Mouse (Mus musculus): Measurements from ENCODE around the gene Pkp3.
A peak's percentile ranks its signal among the peaks of the same experiment; 100 is the strongest.
"Not testable (repeated sequence)": the region's sequence is repeated elsewhere in the genome, so short reads cannot be mapped to it uniquely, and the experiment has no call there.

The Pkp3 gene

DNA sequence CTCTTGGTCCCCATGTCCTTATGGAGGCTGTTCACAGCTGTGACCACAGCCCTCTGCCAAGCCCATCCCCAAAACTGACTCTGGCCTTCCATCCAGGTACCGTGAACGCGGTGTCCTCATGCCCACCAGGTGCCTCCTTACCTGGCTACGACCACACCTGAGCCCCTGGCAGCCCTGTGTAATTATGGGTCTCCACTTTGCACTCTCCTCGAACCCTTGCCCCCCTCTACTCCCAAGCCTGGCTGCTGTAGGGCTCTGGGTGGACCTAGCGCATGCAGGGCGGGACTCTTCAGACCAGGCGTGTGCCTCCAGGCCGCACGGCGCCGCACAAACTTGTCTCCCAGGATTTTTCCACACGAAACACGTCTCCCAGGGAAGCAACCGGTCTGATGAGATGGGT is at the start of gene Pkp3:
Gene Pkp3 (plus strand): TSS at position 378 of the 400 bp plus-strand sequence.
- DNase-seq, result no peak

DNA sequence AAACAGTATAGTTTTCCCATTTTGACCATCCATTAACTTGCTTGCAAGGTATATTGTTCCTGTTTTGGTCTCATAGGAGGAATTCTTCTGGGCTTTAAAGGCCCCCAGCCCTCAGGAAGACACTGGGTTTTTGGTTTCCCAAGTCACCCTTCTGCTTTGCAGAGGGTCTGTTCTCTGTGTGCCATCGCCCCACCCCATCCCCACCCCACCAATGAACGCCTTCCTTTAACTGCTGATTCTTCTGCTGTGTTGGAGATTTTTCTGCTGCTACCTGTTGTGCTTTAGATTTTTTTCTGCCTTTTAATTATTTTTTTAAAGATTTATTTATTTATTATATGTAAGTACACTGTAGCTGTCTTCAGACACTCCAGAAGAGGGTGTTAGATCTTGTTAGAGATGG is 49.2 kb upstream of the Pkp3 start, which contains the start of gene Gm17387:
Gene Gm17387 (plus strand): TSS at position 301 of the 400 bp plus-strand sequence.
- DNase-seq, result no peak

DNA sequence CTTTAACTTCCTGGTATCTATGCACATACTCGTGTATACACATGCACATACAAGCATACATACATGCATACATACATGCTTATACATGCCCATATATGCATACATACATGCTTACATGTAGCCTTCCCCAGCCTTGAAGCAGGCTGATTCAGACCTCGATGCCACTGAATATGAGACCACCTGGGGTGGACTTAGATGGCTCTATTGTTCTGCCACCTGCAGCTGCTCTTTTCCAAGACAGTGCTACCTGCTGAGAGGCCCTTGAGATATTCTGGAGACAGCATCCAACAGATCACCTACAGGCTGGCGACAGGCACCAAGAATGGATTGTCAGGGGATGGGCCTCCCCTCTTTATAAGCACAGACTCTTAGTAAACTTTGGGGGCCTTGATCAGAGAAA is 47.6 kb upstream of the Pkp3 start:
- no peak for DNase-seq

DNA sequence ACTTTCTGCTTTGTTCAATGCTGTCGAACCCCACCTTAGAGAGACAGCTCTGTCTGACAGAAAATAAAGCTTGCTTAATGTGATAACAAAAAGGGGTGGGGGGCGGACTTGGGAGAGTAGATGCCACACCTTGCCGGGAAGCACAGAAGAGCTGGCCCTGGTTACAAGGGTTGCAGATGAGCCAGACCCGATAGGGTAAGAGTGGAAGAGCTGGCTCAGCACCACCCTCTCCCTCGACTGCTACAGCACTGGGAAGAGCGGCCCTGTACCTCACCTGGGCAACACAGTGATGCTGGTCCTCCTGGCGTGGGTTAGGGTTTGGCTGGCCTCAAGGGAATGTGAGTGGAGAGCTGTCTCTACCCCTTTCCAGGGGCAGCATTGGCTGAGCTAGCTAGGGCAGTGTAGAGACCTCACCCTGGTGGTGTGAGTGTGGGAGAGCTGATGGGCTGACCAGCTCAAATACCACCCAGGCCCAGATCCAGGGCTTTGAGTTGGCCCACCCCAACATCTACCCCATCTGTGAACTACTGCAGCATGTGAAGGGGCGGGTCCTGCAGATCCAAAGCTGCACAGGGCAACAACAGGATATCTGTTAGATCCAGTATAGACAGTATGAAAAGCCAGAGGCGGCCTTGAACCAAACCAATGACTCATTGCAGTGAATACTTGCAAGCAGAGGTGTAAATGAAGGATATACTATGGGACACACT is 45.4 kb upstream of the Pkp3 start:
- no peak for DNase-seq

DNA sequence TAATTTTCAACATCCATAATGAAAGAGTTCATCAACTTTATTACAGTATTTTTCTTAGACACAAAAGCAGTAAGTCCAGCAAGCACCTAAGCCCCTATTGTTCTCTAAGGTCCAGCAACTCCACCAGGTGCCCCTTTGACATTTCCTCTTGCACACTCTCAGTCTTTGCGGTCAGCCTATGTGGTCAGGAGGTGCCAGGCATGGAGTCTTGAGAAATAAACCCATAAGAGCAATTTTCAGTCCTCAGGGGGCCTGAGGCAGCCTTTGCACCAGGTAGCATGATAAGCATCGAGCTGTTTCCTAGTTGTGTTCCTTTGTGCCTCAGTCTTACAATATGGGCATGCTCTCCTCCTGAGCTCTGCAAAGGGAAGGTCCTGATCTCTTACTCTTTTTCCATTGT is 41.4 kb upstream of the Pkp3 start:
- not testable (repeated sequence) for DNase-seq

DNA sequence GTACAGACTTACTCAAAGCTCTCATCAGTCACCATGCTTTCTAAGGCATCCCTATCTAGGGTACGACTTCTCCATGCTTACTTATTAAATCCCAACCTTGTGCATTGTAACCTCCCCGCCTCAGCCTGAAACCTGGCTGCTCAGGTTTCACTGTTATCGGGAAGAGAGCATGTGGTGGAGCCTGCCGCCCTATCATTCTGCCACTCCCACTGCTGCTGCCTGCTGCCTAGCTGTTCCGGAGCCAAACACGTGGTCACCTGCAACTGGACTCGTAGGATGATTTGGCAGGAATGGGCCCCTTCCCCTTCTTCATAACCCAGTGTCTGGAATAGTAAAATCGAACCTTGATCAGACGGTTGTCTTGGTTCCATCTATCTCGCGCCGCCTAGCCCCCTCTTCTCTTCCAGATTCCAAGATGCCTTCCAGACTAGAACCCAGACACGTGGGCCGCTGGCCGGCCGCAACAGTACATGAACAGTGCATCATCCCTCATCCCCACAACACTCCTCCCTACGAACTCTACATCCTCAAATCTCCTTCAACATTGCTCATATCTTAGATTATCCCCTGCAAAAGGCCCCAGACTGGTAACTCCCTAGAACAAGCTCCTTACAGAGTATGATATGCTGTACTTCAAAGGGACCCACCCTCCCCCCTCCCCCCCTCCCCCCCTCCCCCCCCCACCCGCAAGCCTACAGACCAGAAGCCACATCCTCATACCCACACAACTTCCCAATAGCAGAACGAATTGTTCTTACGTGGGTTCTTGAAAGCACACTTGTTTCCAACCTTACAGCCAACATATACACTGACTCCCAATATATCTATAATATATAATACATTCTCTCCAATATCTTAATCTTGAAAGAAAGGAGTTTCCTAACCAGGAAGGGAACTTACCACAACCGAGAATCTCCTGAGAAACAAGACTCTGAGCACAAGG is 39.7 kb upstream of the Pkp3 start:
- no peak for DNase-seq

DNA sequence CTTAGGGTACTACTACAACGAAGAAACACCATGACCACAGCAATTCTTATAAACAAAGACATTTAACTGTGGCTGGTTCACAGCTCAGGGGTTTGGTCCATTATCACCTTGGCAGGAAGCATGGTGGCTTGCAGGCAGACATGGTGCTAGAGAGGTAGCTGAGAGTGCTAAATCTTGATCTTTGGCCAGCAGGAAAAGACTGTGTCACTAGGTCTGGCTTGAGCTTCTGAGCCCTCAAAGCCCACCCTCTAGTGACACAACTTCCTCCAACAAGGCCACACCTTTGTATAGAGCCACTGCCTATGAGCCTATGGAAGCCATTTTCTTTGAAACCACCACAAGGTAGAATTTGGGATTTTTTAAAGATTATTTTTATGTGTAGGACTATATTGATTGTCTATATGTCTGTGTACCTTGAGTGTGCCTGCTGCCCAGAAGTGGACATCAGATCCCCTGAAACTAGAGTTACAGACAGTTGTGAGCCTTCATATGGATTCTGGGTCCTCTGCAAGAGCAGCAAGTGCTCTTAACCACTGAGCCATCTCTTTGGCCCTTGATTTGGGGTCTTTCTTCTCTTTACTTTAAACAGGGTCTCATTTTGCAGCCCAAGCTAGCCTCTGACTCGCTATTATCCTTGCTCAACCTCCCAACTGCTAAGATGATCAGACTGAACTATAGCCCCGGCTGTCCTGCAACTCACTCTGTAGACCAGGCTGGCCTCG is 38.5 kb upstream of the Pkp3 start:
- no peak for DNase-seq

DNA sequence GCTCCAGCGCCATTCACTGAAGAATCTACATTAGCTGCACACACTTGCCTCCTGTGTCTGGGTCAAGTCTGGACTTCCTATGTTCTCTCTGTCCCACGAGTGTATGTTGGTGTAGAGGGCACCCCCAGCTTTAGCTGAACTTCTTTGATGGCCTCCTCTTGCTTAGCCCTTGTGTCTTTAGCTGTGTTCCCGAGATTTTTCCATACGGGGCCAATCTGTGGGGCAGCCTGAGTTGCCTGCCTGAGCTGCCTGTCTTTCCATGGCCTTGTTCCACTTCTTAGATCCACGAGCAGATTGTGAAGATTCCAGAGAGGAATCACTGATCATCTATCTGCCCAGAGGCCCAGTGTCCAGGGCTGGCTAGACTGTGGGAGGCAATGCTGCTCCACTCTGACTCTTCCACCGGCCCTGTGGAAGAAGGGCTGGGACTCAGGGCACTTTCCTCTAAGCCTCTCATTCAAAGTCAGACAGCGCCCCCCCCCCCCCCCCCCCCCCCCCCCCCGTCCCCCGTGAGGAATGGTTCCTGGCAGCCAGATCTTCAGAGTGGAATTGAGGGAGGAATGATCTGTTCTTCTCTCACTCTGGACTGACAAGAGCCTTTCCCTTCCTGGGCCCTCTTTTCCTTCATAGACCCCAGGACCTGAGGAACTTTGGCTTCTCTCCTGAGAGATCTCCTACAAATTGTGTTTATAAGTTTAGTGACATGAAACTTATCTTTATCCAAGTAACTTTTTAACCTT is 37.0 kb upstream of the Pkp3 start:
- no peak for DNase-seq

DNA sequence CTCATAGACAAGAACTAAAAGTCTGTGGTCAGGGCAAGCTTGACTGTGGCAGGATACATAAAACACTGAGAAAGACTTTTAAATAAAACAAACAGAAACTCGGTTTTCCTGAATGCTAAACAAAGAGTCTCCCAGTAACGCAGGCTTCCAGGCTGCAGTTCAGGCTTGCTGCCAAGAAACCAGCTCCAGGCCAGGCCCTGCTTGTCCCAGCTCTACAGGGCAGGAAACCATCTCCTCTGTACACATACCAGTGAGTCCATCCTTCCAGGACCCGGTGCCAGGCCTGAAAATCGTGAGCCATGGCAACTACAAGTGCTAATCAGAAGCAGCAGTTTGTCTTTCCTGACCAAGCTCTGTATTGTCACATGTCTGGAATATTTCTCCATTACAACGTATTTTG is 36.4 kb upstream of the Pkp3 start:
- DNase-seq, result peak; percentile 84 to 91

DNA sequence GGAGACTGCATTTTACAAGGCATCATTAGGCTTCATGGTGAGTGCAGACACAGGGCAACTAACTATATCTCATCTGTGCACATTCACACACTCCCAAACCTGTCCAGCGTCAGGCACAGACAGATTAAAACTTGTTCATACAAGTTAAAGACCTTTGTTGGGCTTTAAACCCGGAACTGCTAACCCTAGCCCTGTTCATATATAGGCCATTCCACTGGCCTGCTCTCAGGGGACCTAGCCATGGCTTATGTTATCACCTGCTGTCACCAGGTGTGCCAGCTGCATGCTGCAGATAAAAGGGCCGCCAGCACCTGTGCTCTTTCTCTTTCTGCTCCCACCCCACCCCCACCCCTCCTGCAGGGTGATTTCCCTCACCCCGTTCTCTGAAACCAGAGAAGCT is 35.5 kb upstream of the Pkp3 start:
- DNase-seq, result no peak

DNA sequence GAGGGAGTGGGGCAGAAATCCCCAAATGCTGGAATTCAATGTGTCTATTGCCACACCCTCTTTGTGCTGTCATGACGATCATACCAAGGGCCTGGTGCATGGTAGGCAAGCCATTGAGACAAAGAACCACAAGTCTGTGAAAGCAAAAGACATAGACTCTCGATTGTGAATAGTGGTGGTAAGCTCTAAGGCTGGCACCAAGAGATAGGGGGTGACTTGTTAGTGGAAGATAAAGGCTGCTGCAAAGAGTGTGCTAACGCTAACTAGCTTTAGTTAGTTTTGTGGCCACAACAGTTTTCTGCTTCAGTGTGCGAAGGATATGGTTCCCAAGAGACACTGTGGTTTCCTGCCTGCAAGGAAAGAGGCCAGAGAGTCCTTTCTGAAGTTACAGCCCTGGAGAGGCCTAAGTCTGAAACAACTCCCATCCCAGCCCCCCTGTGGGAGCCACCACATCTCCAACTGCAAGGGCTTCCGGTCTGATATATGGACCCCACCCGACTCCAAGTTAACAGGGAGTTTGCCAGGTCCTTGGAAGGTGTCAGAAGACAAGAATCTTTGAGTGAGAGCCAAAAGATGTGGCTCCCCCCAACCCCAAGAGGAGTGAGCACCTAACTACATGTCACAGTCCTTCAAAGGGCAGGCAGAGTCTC is 31.0 kb upstream of the Pkp3 start:
- peak; percentile 20 to 38 for DNase-seq

DNA sequence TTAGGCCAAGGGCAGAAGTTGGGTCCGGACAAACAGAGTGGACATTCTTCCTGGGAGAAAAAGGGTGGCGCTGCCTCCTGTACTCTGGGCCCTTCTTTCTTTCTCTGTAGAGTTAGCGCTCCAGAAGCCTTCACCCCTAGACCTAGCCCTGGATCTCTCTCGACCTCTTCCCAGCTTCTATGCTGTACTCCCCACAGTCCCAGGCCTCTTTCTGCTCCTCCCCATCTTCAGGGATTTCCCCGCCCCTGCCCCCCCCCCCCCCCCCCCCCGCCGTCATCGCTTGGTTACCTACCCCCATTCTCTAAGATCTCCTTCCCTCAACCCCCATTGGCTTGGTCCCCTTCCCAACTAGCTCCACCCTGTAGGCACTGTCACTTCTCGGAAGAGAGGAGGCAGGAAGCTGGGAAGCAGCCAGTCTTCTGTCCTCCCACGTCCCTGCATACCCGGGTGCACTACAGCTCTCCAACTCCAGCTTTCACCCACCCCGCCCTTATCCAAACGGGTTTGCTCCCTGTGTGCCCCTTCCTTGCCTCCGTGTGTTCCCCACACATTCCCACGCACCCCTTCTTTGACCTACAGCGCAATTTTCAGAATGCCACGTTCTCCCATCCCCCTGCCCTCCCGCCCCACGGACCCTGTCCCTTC is 30.3 kb upstream of the Pkp3 start:
- peak; percentile 90 to 92 for DNase-seq

DNA sequence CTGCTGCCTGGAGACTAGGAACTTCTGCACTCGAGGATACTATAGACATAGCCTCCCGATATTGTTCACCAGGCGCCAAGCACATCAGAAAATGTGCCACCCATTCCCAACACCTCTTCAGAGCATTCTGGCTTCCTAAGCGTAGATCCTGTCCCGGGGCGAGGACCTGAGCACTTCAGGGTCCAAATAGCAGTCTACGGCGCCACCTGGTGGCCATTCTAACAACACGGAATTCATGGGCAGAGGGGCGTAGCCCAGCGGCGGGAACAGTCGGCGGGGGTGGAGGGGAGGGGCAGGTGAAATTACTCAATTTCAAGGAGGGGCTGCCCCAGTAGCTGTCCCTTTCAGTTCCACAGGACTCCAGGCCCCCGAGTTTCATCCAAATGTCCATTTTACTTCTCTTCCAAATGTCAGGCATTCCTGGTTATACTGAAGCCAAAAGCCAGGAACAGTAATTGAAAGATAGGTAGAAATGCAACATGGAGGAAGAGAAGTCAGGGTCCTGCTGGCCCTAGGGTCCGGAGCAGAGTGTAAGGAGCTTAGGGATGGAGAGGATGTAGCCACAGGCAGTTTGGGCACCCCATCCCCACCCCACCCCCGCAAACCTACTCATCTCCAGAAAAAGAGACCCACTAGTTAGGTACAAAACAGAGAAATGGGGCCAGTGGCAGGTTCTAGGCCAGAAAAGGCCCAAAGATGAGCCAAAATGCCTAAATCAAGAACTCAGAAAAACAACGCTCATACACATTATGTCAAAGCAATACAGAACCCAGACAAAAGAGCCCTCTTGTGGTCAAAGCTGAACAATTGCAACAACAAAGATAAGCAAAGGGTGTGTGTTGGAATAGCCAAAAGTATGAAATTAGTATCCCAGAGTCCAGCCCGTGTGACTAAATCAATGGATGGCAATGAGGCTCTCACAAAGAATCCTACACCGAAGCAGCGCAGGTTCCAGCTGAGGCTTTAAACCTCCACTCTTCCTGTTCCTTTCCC is 29.5 kb upstream of the Pkp3 start:
- peak; percentile 92 to 95 for DNase-seq

DNA sequence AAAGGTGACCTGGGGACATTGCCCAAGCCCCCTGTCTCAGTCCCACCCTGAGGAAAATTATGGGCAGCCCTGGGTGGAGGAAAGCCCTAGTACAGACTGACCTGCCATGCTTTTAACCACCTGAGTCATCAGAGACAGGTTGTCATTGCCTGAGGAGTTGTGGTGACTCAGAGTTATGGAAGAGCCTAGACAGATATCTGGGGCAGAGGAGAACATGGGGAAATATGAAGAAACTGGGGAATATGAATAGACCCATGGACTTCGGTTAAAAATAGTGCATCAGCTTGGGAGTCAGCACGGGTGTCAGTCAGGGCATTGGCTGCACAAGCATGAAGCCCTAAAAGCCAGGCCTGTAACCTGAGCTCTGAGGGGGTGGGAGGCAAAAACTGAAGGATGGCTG is 28.7 kb upstream of the Pkp3 start:
- DNase-seq, result no peak

DNA sequence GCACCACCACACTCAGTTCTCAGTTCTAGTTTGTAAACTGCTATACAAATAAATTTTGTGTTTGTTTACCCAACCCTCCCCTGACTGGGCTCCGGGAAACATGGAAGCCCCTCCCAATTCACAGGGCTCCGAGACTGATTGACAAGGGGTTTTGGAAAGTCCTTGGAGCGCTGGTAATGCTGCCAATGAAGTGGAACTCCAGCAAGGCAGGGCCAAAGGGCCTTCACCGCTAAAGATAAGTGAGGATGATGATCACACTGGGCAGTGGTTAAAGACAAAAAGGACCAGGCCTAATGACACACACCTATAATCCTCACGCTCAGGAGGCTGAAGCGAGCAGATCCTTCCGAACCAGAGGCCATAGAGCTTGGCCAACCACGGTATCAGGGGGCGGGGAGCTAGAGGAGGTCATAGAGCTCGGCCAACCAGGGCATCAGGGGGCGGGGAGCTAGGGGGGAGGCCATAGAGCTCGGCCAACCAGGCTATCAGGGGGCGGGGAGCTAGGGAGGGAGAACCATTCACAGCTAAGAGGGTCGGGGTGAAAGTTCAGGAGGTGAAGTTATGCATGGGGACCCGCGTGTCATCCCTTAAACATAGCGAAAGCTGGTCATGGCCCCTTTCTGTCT is 26.8 kb upstream of the Pkp3 start:
- DNase-seq, result no peak

DNA sequence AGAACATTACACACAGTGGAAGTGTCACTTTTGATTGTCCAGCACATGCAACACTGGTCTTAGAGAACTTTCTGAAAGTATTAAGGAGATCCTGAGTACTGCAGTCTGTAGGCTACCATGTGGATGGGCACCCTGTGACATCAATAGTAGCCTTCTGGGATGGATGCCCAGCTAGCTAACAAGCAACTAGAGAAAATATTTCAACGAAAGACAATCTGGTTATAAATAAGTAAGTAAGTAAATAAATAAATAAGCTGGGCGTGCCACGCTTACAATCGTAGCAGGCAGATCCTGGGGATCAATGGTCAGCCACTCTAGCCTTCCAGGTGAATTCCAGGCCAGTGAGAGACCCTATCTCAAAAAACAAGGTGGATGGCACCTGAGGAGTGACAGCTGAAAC is 26.0 kb upstream of the Pkp3 start:
- no peak for DNase-seq

DNA sequence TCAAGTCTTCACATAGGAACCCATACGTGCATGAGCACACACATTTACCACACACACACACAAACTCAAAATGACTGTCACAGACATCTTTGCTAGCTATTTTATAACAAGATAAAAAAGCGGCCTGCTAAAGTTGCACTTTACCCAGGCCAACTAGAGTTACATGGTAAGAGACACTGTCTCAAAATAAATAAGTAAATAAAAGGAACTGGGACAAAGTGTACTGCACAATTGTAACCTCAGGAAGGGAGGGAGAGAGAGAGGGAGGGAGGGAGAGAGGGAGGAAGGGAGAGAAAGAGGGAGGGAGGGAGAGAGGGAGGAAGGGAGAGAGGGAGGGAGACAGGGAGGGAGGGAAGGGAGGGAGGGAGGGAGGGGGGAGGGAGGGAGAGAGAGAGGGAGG is 25.6 kb upstream of the Pkp3 start:
- DNase-seq, result no peak

DNA sequence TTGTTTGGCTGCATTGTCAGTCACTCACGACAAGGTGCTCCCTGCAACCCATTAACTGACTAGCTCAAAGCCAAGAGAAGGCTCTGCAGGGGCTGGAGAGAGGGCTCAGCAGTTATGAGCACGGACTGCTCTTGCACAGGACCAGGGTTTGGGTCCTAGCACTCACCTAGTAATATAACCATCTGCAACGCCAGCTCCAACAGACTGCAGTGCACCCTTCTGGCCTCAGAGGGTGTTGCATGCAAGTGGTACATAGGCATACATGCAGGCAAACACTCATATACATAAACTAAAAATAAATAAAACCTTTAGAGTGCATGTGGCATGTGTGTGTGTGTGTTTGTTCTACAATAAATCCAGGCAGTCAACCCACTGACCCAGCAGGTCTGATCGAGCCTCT is 22.2 kb upstream of the Pkp3 start:
- no peak for DNase-seq

DNA sequence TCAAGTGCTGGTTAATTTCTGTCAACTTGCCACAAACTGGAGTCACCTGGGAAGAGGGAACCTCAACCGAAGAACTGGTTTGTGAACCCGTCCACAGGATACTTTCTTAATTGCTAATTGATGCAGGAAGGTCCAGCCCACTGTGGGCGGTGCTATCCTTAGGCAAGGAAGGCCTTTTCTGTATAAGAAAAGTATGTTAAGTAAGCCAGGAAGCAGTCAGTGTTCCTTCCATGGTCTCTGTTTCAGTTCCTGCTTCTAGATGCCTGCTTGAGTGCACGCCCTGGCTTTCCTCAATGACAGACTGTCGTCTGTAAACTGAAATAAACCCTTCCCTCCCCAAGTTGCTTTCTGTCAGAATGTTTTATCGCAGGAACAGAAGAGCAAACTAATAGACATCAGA is 21.0 kb upstream of the Pkp3 start:
- DNase-seq, result no peak

DNA sequence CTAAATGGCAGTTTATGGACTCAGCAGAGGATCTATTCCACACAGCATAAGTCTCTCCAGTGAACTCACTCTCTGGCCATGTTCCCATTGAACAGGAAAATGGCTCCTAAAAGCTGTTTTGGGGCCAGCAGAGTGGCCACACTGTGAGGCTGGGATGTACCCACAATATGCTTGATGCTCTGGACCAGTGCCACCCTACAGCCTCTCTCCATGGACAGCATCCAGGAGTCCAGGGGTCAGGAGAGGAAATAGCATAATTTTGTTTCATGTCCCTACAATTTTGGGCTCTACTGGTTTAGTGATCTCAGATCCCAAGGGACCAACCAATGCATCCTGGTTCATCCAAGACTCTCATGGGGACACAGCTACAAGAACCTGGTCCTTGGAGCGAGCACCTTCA is 20.5 kb upstream of the Pkp3 start:
- DNase-seq, result no peak

Data from lung, adult 18-20 months (tissue).